Mouse (Mus musculus): ENCODE data around the gene Siah2.

Gene Siah2

DNA sequence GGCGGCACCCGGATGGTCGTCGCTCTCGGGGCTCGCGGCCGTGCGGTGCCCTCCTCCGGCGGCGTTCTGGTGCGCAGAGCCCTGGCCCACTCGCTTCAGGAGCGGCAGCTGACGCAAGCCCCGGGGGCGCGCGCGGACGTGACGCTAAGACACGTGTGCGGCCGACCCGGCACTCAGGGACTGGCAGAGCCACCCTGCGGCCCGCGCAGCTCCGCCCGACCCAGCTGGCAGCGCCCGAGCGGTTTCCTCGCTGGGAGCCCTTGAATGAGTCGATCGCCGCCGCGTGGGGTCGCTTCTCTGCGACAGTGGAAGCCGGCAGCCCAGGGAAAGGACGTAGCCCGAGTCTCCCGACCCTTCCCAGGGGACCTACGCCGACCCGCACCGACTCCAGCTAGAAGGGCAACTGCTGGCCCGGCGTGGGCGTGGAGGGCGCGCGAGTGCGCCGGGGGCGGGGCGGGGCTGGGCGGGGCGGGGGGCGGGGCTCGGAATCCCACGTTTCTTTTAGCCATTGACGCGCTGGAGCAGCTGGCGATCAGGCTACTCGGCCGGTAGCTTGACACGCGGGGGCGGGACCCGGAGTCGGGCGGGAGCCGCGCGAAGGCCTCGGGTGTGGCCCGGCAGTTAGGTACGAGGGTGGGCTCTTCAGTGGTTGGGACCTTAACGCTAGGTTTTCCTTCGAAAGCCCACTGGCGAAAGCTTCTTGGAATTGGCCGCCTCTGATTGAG, at the start of gene Siah2:
Siah2 (minus strand) TSS at position 404 of the 725 bp plus-strand sequence.
- peak; percentile 89 to 90 for DNase-seq

DNA sequence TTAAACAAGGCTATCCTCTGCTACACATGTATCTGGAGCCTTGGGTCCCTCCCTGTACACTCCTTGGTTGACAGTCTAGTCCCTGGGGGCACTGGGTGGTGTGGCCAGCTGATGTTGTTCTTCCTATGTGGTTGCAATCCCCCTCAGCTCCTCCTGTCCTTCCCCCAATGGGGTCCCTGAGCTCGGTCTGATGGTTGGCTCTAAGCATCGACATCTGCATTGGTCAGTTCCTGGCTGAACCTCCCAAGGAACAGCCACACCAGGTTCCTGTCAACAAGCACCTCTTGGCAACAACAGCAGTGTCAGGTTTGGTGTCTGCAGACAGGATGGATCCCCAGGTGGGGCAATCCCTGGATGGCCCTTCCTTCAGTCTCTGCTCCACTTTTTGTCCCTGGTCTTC, 47.3 kb upstream of the Siah2 start:
- no peak for DNase-seq

- DNase-seq = no peak
These were observed 46.3 kb upstream of the Siah2 start for GRCm38 (mm10) chr3:58738346-58739089.

GRCm38 (mm10) chr3:58731520-58731919, 39.3 kb upstream of the Siah2 start:
- DNase-seq = no peak

GRCm38 (mm10) chr3:58730580-58730979, 38.4 kb upstream of the Siah2 start:
- DNase-seq = peak in 1 of 2 experiments; percentile 17

- DNase-seq = no peak
These were observed 37.3 kb upstream of the Siah2 start for GRCm38 (mm10) chr3:58729549-58729948.

DNA sequence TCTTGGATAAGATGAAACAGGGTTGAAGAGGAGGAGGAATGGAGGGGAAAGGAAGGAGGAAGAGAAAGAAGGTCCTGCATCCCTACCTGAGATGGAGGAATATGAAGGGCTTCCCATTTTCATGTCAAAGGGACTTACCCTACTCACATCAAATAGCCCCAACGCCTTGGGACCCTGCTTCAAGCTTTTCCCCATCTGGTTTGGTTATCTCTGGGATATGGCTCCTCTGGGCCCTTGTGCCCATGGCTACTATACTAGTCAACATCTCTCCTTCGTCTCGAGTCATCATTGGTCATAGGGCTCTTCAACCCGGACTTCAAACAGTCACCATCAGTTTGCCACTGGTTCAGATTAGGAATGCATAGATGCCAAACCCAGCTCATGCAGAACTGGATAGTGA, 35.4 kb upstream of the Siah2 start:
- DNase-seq = no peak

DNA sequence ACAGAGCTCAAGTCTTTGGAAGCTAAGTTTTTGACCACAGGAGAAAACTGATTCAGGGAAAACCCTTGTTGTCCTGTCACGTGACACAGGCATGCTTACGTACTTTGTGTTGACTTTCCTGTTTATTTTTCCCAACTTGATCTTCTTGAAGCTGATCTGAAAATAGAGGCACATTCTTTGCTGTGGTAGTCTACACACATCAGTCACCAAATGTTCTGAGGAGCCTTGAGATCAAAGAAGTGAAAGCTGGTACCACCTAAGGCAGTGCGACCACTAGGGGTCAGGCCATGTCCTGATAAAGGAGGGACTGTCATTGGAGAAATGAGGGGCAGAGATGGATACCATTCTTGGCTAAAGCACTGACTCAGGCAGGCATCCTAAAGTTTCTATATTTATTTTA, 34.8 kb upstream of the Siah2 start:
- no peak for DNase-seq

DNA sequence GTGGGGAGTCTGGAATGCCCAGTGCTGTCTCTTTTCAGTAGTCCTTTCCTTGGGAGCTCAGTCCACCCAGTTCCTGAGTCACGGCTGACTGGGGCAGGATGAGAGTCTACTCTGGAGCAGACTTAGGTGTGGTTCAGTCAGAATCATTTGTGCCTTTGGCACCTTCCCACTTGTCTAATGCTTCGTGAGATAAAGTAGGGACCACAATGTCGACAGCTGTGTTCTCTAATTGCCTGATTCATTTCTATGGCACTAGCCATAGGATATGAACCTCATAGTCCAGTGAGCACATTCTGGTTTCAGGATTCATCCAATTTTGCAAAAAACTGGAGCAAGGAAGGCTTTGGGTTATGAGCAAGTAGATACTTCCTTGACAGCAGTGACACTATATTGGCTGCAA, 34.2 kb upstream of the Siah2 start:
- no peak for DNase-seq

- DNase-seq = no peak
These were observed 32.6 kb upstream of the Siah2 start for GRCm38 (mm10) chr3:58724815-58725214.

DNA sequence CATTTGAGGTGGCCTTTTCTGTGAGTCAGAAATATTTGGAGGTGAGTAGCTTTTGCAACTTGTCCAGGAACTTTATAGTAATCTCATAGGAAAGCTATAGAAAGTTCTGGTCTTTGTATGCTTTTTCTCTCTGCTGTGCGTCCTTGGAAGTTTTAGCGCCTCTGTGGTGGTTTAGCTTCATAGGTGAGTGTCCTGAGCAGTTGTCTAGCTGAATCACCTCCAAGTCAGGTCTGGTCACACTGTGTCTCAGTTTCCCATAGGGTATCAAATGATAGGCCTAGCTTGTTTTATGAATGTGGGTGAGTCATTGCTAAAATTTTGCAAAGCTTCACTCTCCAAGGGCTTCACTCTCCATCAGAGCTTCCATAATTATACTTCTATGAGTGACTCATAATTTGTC, 31.5 kb upstream of the Siah2 start:
- DNase-seq = no peak

GRCm38 (mm10) chr3:58719461-58720230, 27.4 kb upstream of the Siah2 start:
- DNase-seq = no peak

GRCm38 (mm10) chr3:58716705-58717104, 24.5 kb upstream of the Siah2 start:
- no peak for DNase-seq

DNA sequence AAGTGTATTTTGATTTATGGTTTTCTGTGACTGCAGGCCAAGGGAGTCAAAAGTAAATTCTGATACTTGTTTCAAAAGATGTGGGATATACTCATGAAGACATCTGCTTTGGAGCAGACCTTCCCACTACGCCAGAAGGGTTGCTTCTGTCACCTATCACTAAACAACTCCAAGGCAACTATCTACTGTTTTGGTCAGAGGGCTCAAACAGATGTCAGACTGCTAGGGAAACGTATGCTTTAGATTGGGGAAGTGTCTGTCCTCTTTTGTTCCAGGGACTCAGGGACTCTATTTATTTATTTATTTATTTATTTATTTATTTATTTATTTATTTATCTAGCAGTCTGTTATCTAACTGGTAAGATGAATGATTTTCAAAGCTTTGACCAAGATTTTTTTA, 22.6 kb upstream of the Siah2 start:
- no peak for DNase-seq

- DNase-seq = no peak
These were observed 21.8 kb upstream of the Siah2 start for GRCm38 (mm10) chr3:58714034-58714433.

DNA sequence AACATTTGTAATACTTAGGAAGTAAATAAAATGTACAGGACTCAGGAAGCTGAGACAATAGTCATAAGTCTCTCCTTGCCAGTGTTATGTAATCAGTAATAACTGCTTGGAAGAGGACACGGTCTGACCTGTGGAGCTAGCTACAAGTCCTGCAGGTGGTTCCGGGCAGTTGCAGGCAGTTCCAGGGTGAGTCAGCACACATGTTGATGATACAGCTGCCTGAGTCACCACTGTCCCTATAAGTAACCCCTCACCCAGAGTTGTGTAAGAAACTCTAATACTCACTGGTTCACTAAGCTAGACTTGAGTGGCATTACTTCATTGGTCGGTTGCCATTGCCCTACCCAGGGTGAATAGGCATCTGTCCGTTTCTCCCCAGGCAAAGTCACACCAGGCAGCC, 21.0 kb upstream of the Siah2 start:
- DNase-seq = no peak

GRCm38 (mm10) chr3:58704547-58704946, 12.3 kb upstream of the Siah2 start:
- DNase-seq = no peak

DNA sequence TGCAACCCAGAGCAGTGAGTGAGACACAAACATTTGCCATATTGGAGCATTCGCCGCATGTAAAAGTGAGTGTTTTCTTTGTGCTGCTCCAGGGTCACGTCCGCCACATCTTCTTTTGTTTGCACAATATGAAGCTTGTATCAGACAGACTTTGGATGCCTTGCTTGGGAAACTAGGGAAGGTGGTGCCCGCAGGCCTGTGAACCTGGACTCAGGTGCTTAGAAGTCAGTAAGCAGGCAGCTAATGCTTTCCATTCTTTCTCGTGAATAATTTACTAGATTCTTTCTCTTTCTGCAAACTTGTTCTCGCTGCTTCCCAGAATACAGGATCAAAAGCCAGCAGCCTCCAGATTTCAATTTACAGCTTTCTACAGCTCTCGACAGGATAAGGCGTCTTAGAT, 11.5 kb upstream of the Siah2 start:
- peak in 1 of 2 experiments; percentile 56 for DNase-seq

DNA sequence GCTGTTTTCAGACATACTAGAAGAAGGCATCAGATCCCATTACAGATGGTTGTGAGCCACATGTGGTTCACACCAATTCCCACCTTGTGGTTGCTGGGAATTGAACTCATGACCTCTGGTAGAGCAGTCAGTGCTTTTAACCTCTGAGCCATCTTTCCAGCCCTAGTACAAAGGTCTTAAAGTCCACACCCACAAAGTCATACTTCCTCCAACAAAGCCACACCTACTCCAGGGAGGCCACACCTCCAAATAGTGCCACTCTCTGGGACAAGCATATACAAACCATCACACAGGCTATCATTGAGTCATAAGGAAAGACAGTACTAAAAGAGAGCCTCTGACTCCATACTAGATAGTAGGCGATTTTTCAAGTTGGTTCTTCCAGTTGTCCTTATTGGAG, 10.1 kb upstream of the Siah2 start:
- no peak for DNase-seq

GRCm38 (mm10) chr3:58701441-58701840, 9.2 kb upstream of the Siah2 start:
- DNase-seq = no peak

DNA sequence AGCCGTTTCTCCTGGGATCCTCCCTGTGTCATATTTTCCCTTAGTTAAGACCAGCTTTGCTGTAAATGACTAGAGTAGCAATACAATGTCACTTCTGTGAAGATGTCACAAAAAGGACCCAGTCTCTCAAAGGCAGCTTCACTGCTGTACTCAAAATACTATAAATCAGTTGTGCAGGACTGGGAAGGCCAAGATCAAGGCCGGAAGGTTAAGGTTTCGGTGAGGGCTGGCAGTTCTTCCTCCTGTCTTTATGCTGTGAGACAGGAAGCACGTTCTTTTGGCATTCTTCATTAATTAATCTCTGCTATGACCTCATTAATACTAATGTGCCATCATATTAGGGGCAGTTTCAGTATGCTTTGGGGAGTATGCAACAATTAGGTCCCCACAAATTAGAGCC, 5.7 kb upstream of the Siah2 start:
- DNase-seq = no peak

GRCm38 (mm10) chr3:58696806-58697205, 4.6 kb upstream of the Siah2 start:
- no peak for DNase-seq

- no peak for DNase-seq
These were observed 3.3 kb upstream of the Siah2 start for GRCm38 (mm10) chr3:58695507-58695906.

DNA sequence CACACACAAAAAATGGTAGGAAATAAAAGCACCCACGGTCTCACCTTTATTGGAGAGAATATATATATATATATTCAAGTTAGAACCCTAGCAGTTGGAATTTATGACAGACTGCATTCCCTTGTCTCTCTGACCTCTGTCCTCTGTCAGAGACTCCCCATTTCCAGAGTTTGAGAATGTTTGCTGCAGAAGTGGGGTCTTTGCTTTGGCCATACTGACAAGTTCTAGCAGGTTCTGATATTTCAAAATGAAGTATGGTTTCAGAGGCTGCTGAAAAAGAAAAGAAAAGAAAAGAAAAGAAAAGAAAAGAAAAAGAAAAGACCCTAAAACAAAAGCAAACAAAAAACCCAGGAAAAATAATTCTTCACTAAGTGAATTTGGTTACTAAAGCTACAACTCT, 2.8 kb upstream of the Siah2 start:
- DNase-seq = no peak

All from kidney, adult 8-10 months (tissue).